Mouse (Mus musculus): Measurements from ENCODE around the gene Pop4. TPM values are rescaled to one million over a fixed set of nuclear protein-coding genes. Genes with fewer than 3 reads are reported as not detected.

The Pop4 gene
- 4.5 TPM for polyA plus RNA-seq (2015; fragmentation: Illumina TruSeq; extraction: RNeasy Lipid Tissue Mini Kit (QIAGEN cat#74804); ENCODE audit: insufficient read depth, low read depth, low replicate concordance)

GRCm38 (mm10) chr7:38270703-38271510 is at the start of gene Pop4:
Gene Pop4 (minus strand): TSS chr7:38271423.

GRCm38 (mm10) chr7:38227900-38228298 is 43.3 kb downstream of the Pop4 start, which contains the start of gene Plekhf1:
Gene Plekhf1 (minus strand): TSS chr7:38228016.

Other genes starting within 250 kb of the Pop4 start
- 8.3 TPM for gene Uri1, start 247.9 kb downstream of the Pop4 start, polyA plus RNA-seq (2015; fragmentation: Illumina TruSeq; extraction: RNeasy Lipid Tissue Mini Kit (QIAGEN cat#74804); ENCODE audit: insufficient read depth, low read depth, low replicate concordance)
- 0.96 TPM for gene Ccne1, start 163.9 kb downstream of the Pop4 start, polyA plus RNA-seq (2015; fragmentation: Illumina TruSeq; extraction: RNeasy Lipid Tissue Mini Kit (QIAGEN cat#74804); ENCODE audit: insufficient read depth, low read depth, low replicate concordance)
- gene 1600014C10Rik, start 88.2 kb downstream of the Pop4 start, polyA plus RNA-seq (2015; fragmentation: Illumina TruSeq; extraction: RNeasy Lipid Tissue Mini Kit (QIAGEN cat#74804); ENCODE audit: insufficient read depth, low read depth, low replicate concordance): 3.0 TPM
- 1.4 TPM for gene Plekhf1, start 43.4 kb downstream of the Pop4 start, polyA plus RNA-seq (2015; fragmentation: Illumina TruSeq; extraction: RNeasy Lipid Tissue Mini Kit (QIAGEN cat#74804); ENCODE audit: insufficient read depth, low read depth, low replicate concordance)